Mouse (Mus musculus) ES-Bruce4 (cell line): ENCODE measurements around the gene Olfr1185-ps1.

ENCODE experiments used
- CTCF ChIP-seq: IDR thresholded peaks from one replicate; pipeline ENCODE4 v1.8.1; 2011; ENCODE audit warnings: low read depth, low read length
- EP300 ChIP-seq: IDR thresholded peaks from 2 replicates; pipeline ENCODE4 v1.6.1; 2011; ENCODE audit warnings: low read depth, low read length; ENCODE audit not compliant: insufficient read depth
- POLR2A ChIP-seq: IDR thresholded peaks from one replicate; pipeline ENCODE4 v1.8.1; 2011; ENCODE audit warnings: low read length; ENCODE audit not compliant: insufficient read depth

DNA sequence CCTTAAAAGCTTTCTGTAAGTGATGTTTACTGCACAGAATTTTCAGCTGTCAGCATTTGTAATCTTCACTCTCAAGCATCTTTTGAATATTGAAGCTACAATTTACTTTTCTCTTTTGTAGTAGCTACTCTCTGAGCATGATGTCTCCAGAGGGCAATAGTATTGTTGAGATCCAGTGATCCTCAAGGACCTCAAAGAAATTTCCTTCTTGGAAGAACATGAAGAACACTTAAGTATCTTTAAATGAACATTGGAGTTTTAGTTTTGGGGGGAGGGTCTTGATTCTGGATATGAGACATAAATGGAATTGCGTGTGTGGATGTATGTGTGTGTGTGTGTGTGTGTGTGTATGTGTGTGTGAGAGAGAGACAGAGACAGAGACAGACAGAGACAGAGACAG, 44.1 kb upstream of the Olfr1185-ps1 start, which contains the start of gene Gm13757:
- TF ChIP-seq CTCF (no peak), POLR2A (no peak), EP300 (no peak)
